Mouse (Mus musculus) WW6 (cell line): Measurements from ENCODE around the gene Atf4.

Experiments used
- DNase-seq: peaks from one replicate; pipeline ENCODE4 v3.0.0-alpha.2; 2013; ENCODE audit warnings: low read depth, low spot score

The Atf4 gene

GRCm38 (mm10) chr15:80249672-80250071 is 5.3 kb upstream of the Atf4 start:
- DNase-seq: no peak

DNA sequence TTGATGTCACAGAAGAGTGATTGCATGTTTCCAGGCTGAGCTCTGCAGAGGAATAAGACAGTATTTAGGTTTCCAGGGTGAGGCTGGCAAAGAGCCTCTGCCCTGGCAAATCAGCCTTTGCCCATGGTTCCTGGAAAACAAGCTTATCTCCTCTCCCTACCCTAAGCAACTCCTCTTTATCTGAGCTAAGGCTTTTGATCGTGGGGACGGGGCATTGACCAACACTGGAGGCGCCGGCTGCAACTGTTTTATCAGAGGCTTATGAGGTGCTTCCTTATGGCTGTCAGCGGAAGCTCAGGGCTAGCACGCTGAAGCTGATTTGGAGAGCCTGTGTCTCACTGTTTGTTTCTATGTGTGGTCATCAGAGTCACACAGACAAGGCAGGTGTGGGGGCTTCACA is 4.4 kb upstream of the Atf4 start:
- no peak for DNase-seq

- DNase-seq: no peak
These were observed 1.5 kb upstream of the Atf4 start for GRCm38 (mm10) chr15:80253530-80253929.

DNA sequence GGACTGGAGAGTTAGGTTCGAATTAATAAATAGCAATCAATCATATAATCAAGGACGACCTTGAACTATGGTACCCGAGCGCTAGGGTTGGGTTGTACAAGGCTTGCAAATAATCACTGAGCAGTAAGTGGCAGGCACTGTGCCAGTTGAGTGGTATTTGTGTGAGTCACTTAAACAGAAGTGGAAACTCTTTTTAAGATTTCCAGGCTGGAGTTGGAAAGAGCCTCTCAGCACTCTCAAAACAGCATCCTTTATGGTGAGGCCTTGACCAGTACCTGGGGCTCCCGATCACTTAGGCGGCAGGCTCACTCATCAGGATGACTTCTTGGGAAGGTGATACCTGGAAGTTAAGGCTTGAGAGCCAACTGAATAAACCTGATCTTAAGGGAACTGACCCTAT is 777 bp upstream of the Atf4 start:
- DNase-seq: no peak

DNA sequence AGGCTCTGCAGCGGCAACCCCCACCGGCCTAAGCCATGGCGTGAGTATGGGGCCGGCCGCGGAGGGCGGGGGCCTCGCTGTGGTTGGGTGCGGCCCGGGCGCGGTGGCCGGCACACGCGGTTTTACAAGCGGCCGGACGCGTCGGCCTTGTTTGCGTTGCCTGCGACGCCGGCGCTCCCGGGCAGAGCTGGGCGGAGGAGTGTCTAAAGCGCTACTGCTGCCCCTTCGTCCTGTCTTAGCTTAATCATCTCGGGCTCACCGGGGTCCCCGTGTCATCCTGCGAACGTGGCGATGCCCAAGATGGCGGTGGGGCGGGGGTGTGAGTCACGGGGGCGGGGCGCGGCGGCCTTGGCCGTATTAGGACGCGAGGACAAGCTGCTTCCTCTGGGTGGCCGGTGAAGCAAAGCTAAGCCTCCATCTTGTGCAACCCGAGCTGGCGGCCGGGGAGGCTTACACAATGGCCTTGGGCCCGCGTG is 700 bp downstream of the Atf4 start:
- DNase-seq: no peak

- DNase-seq: no peak
These were observed 1.3 kb downstream of the Atf4 start for GRCm38 (mm10) chr15:80256242-80256641.

DNA sequence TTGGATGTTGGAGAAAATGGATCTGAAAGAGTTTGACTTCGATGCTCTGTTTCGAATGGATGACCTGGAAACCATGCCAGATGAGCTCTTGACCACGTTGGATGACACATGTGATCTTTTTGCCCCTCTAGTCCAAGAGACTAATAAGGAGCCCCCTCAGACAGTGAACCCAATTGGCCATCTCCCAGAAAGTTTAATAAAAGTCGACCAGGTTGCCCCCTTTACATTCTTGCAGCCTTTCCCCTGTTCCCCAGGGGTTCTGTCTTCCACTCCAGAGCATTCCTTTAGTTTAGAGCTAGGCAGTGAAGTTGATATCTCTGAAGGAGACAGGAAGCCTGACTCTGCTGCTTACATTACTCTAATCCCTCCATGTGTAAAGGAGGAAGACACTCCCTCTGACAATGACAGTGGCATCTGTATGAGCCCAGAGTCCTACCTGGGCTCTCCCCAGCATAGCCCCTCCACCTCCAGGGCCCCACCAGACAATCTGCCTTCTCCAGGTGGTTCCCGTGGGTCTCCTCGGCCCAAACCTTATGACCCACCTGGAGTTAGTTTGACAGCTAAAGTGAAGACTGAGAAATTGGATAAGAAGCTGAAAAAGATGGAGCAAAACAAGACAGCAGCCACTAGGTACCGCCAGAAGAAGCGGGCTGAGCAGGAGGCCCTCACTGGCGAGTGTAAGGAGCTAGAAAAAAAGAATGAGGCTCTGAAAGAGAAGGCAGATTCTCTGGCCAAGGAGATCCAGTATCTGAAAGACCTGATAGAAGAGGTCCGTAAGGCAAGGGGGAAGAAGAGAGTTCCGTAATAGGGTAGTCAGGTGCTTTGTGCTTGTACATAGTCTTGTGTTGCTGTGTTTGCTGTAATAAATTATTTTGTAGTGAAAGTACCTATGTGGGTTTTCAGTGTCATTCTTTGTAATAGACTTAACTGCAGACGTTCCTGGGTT is 1.9 kb downstream of the Atf4 start:
- no peak for DNase-seq

DNA sequence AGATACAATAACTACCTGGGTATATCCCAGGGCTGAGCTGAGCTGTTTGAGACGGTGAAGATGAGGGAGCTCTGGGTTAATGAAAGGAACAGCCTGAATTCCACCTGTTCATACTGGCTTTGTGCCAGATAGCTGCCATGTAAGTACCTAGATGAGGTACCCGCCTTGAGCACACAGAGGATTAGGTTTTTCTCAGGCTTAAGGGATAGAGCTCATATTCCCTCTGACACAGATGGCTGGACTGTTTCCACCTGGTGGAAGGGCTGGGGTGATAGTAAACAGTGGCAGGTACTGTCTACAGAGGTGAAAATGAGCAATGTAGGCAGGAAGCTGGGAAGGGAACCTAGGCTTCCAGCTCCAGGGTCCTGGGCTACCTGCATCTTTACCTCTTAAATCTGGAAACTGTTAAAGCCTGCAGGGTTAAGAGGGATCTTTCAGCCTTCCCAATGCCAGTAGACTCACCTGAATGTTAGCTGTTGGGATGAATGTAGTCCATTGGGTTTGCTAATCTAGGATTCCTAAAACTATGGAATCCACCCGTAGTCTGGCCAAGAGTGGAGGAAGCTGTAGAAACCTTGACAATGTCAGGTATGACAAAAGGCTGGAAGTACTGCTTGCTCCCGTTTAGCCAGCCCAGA is 2.7 kb downstream of the Atf4 start:
- no peak for DNase-seq

DNA sequence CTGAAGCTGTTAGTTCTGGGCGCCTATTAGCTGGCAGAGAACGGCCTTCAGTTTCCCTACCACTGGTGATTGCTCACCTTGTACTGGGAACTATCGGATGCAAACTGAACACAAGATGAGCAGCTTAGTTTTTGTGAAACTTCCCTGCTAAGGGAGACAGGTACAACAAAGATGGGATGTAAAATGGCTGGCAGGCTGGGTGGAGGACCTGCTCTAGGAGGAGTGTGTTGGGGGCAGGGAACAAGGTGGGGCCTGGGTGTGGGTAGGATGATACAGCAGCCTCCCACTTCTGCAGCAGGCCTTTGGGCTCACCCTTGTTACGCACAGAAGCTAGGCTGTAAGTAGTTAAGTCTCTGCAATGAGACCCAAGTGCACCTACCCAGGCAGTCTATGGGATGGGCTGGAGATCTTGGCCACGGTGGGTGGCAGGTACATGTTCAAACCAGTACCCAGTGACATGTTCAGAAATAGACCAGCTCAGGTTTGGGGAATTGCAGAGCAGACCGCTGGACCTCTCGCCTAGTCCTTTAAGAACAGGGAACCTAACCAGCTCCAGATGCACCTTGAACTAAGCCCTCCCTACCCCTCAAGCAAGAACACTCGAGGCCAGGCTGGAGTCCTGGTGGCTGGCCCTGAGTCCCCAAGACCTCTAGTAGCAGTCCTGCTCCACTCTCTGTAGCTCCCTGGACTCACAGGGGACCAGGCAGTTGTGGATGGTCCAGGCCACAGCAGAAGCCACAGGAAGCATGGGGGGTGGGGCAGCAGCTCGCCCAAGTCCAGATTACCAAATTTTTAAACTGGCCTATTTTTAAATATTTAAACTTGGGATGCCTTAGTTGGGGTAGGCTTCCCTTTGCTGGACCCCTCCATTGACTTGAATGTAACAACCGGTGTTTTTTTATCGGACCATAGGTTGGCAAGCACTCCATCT is 3.5 kb downstream of the Atf4 start:
- DNase-seq: no peak

DNA sequence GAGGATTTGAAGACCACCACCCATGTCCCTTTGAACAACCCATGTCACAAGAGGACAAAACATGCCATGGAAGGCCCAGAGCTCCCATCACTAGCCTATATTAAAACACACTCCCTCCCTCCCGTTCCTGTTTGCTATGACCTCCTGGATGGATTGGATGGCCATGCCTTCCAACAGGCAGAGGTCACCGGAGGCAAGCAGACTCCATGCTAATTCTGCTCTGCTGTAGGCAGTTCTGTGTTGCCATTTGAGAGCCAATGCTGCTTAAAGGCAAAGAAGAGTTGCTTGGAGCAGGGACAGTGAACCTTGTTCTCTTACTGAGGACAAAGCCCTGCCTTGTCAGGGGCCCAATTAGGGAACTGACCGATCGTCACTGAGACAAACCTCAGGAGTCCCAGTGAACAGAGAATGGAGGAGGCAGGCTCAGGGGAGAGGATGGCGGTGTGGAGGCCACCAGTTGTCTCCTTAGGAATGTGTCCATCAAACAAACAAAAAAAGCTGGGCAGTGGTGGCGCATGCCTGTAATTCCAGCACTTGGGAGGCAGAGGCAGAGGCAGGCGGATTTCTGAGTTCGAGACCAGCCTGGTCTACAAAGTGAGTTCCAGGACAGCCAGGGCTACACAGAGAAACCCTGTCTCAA is 4.5 kb downstream of the Atf4 start:
- no peak for DNase-seq

- no peak for DNase-seq
These were observed 5.7 kb downstream of the Atf4 start for GRCm38 (mm10) chr15:80260677-80261076.

- no peak for DNase-seq
These were observed 6.1 kb downstream of the Atf4 start for GRCm38 (mm10) chr15:80261100-80261499.

DNA sequence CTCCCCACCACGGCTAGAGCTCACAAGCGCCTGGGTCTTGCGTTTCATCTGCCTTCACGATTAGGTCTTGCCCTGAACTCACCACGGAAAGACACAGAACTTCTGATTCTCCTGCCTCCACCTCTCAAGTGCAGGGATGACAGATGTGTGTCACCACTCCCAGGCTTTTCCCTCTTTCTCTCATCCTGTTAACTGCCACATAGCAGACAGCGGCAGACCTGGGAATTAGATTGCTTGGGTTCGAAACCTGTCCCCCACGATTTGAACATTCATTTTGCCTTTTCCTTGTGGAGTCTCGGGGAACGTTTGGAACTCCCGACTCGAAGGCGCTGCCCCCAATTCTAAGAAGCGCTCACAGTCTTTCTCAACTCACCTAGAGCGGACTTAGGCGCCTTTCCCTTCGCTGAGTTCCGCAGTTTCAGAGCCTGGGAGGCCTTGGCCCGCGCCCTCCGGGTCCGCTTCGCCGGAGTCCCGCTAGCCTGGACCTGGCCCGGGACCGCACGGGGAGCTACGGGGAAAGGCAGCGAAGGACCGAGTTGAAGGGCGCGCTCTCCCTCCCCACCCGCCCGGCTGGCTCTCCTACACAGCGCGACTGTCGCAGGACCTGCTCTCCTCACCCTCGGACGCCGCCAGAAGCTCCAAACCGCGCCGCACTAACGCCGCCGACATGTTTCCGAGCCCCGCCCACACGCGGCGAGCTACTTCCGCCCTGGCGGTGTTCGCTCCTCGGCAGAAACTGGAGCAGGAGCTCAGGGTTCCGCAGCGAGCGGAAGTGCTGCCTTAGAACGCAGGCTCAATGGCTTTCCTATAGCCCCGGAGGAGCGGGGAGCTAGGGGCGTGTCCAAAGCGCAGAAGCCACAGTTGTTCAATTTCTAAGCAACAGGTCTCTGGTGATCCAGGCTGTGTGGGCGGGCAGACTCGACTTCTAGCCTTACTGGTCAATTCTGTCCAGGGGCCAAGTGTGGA is 8.9 kb downstream of the Atf4 start, which contains the start of gene Rps19bp1:
Gene Rps19bp1 (minus strand): TSS at position 706 of the 966 bp plus-strand sequence.
- DNase-seq: peak; percentile 88

DNA sequence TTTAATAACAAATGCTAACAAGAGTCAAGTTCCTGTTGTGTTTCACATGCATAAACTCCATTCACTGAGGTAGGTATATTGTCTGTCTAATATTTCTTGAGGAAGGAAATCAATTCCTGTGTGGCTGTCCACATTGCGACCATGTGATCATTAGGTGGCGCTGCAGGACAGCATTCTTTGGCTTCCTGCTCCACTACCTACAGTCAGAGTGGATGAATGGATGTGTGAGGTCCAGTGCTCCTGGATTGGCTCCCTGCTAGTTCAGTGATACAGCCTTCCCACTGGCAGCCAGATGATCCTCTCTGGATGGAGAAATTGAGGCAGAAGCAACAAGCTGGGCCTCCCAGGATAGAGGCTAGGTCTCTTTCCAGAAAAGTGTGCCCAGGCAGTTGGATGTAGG is 11.3 kb downstream of the Atf4 start:
- DNase-seq: no peak

DNA sequence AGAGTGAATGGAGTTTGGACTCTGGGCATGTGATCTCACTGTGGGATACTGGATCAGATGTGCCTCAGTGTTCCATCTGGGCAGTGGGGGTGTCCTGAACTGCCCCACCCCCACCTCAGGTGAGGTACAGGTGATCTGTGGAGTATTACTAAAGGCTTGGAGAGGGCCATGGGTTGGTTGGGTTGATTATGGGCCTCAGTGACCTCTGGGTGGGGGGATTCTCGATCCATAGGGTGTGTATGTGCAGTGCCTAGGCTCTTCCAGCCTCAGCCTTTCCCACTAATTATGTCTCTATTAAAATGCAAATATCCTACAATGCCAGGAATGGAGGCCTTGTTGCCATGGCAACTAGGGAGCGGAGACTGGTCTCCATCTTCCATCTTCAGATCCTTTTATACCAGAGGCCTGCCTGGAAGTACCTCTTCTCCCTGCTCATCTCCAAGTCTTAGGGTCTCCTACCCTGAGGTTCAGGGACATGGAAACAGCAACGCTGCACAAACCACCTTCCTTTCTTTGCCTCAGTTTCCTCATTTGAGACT is 16.9 kb downstream of the Atf4 start:
- DNase-seq: no peak

DNA sequence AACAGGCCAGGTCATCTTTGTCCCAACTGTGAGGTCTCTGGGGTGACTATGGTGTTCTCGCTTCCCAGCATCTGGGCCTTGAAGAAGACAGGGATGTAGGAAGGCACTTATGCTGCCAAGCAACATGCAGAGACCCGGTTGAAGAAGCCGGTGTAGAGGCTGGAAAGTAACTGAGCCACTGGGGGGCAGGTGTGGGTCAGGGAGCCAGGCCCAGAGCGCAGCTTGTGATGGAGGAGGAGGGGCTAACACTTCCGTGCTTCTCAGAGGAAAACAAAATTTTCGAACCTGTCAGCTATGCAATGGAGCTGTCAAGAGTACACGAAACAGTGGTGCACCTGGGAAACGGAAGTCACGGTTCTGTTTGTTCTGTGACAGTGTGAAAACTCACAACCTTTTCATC is 22.1 kb downstream of the Atf4 start:
- no peak for DNase-seq

GRCm38 (mm10) chr15:80277625-80278024 is 22.6 kb downstream of the Atf4 start:
- no peak for DNase-seq

- DNase-seq: no peak
These were observed 23.3 kb downstream of the Atf4 start for GRCm38 (mm10) chr15:80278121-80278759.

DNA sequence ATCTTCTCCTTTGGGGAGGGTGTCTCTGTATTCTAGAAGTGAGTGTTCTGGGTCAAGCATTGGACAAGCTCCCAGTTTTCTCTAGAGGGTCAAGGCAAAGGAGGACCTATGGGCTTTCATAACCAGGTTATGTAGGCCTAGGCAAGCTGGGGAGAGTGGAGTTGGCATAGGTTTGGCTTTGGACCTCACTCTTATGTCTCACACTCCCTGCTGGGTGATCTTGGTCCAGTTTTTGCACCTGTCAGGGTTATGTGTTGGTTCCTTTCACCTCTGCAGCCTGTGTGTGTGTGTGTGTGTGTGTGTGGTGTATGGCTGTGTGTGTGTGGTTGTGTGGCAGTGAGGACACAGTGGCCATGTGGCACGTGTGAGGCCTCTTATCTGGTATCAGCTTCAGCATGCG is 24.1 kb downstream of the Atf4 start:
- no peak for DNase-seq
